Mouse (Mus musculus) MEL (cell line): ENCODE results near the gene Zfp384. TPM values are rescaled to one million over a fixed set of nuclear protein-coding genes. Genes with fewer than 3 reads are reported as not detected.

ENCODE experiments used
- DNase-seq: peaks from one replicate; pipeline ENCODE4 v3.0.0; 2011; ENCODE audit warnings: low read depth, low spot score
- H3K27ac ChIP-seq: 2 replicates; pipeline ENCODE4 v1.5.1; 2012; ENCODE audit warnings: low read depth, mild to moderate bottlenecking, control low read depth, low read length, moderate library complexity; ENCODE audit not compliant: control insufficient read depth
- H3K27me3 ChIP-seq, 2 experiments: fragments of 150-350 bp in 1 of 2; sonication (generic) in 1 of 2; 2 replicates each; pipeline ENCODE4 v1.6.1; 2012; ENCODE audit warnings: low read length in 2 of 2, mild to moderate bottlenecking in 2 of 2, improper control_type of control experiment in 1 of 2, moderate library complexity in 1 of 2; ENCODE audit not compliant: insufficient read depth in 2 of 2, control insufficient read depth in 1 of 2
- H3K36me3 ChIP-seq, 2 experiments: 2 replicates each; pipeline ENCODE4 v1.6.1; 2012 to 2014; ENCODE audit warnings: low read length in 2 of 2, improper control_type of control experiment in 1 of 2, inconsistent platforms in 1 of 2, mild to moderate bottlenecking in 1 of 2; ENCODE audit not compliant: insufficient read depth in 2 of 2, control insufficient read depth in 1 of 2
- H3K4me1 ChIP-seq, 2 experiments: fragments of 150-350 bp in 1 of 2; sonication (generic) in 1 of 2; 2 replicates each; pipeline ENCODE4 v1.6.1; 2012; ENCODE audit warnings: low read length in 2 of 2, improper control_type of control experiment in 1 of 2, mild to moderate bottlenecking in 1 of 2; ENCODE audit not compliant: insufficient read depth in 2 of 2, control insufficient read depth in 1 of 2
- H3K4me3 ChIP-seq, 2 experiments: fragments of 150-350 bp in 1 of 2; sonication (generic) in 1 of 2; 2 replicates each; pipeline ENCODE4 v1.5.1; 2012; ENCODE audit warnings: low read depth in 2 of 2, low read length in 2 of 2, mild to moderate bottlenecking in 2 of 2, moderate library complexity in 2 of 2, control low read depth in 1 of 2, improper control_type of control experiment in 1 of 2; ENCODE audit not compliant: control insufficient read depth in 1 of 2, insufficient read depth in 1 of 2
- H3K79me2 ChIP-seq: 2 replicates; pipeline ENCODE4 v1.6.1; 2012; ENCODE audit warnings: mild to moderate bottlenecking, low read length, moderate library complexity; ENCODE audit not compliant: control insufficient read depth, poor library complexity, insufficient read depth
- H3K9ac ChIP-seq: 2 replicates; pipeline ENCODE4 v1.6.1; 2012; ENCODE audit warnings: low read depth, mild to moderate bottlenecking, control low read depth, low read length, moderate library complexity; ENCODE audit not compliant: control insufficient read depth, poor library complexity, severe bottlenecking
- H3K9me3 ChIP-seq: fragments of 150-350 bp; sonication (generic); replicated peaks from 2 replicates; pipeline ENCODE4 v1.6.1; 2012; ENCODE audit warnings: mild to moderate bottlenecking, low read length, improper control_type of control experiment, moderate library complexity; ENCODE audit not compliant: insufficient read depth
- BHLHE40 ChIP-seq: IDR thresholded peaks from 2 replicates; pipeline ENCODE4 v1.6.1; 2012; ENCODE audit warnings: low read depth, mild to moderate bottlenecking, inconsistent platforms, low read length, improper control_type of control experiment, borderline replicate concordance
- CHD1 ChIP-seq: IDR thresholded peaks from 2 replicates; pipeline ENCODE4 v1.6.1; 2012; ENCODE audit warnings: low read depth, mild to moderate bottlenecking, inconsistent platforms, low read length, improper control_type of control experiment
- E2F4 ChIP-seq: IDR thresholded peaks from 2 replicates; pipeline ENCODE4 v1.6.1; 2011; ENCODE audit warnings: low read depth, low read length, improper control_type of control experiment, borderline replicate concordance
- GABPA ChIP-seq: IDR thresholded peaks from 2 replicates; pipeline ENCODE4 v1.6.1; 2012; ENCODE audit warnings: low read depth, mild to moderate bottlenecking, inconsistent platforms, low read length, improper control_type of control experiment, moderate library complexity
- GATA1 ChIP-seq: IDR thresholded peaks from 2 replicates; pipeline ENCODE4 v1.6.1; 2011; ENCODE audit warnings: low read depth, low read length, improper control_type of control experiment
- HCFC1 ChIP-seq: IDR thresholded peaks from 2 replicates; pipeline ENCODE4 v1.6.1; 2012; ENCODE audit warnings: low read depth, mild to moderate bottlenecking, inconsistent platforms, low read length, improper control_type of control experiment, moderate library complexity
- JUND ChIP-seq: IDR thresholded peaks from 2 replicates; pipeline ENCODE4 v1.6.1; 2011; ENCODE audit warnings: low read depth, mild to moderate bottlenecking, improper control_type of control experiment, low read length
- MEF2A ChIP-seq: IDR thresholded peaks from 2 replicates; pipeline ENCODE4 v1.6.1; 2014; ENCODE audit warnings: low read depth, mild to moderate bottlenecking, inconsistent platforms, low read length, improper control_type of control experiment; ENCODE audit not compliant: poor library complexity, insufficient replicate concordance, severe bottlenecking; ENCODE audit errors: extremely low read depth
- MXI1 ChIP-seq: IDR thresholded peaks from 2 replicates; pipeline ENCODE4 v1.6.1; 2011; ENCODE audit warnings: mild to moderate bottlenecking, low read depth, low read length, improper control_type of control experiment
- MYC ChIP-seq: IDR thresholded peaks from 2 replicates; pipeline ENCODE4 v1.6.1; 2011; ENCODE audit warnings: low read depth, mild to moderate bottlenecking, low read length, improper control_type of control experiment, moderate library complexity
- NRF1 ChIP-seq: IDR thresholded peaks from 2 replicates; pipeline ENCODE4 v1.6.1; 2014; ENCODE audit warnings: low read depth, mild to moderate bottlenecking, inconsistent platforms, low read length, improper control_type of control experiment, moderate library complexity; ENCODE audit not compliant: poor library complexity, insufficient read depth, severe bottlenecking
- POLR2AphosphoS2 ChIP-seq: IDR thresholded peaks from 2 replicates; pipeline ENCODE4 v1.6.1; 2011; ENCODE audit warnings: low read length, improper control_type of control experiment
- RCOR1 ChIP-seq: IDR thresholded peaks from 2 replicates; pipeline ENCODE4 v1.6.1; 2012; ENCODE audit warnings: low read depth, mild to moderate bottlenecking, inconsistent platforms, low read length, improper control_type of control experiment
- SIN3A ChIP-seq: IDR thresholded peaks from 2 replicates; pipeline ENCODE4 v1.6.1; 2012; ENCODE audit warnings: low read length, improper control_type of control experiment, inconsistent platforms
- SMC3 ChIP-seq: IDR thresholded peaks from 2 replicates; pipeline ENCODE4 v1.6.1; 2011; ENCODE audit warnings: low read depth, low read length, improper control_type of control experiment
- TAL1 ChIP-seq: IDR thresholded peaks from 2 replicates; pipeline ENCODE4 v1.6.1; 2012; ENCODE audit warnings: mild to moderate bottlenecking, inconsistent platforms, low read length, moderate library complexity, mixed read lengths
- UBTF ChIP-seq: IDR thresholded peaks from 2 replicates; pipeline ENCODE4 v1.6.1; 2012; ENCODE audit warnings: low read depth, mild to moderate bottlenecking, inconsistent platforms, low read length, improper control_type of control experiment, moderate library complexity, borderline replicate concordance; ENCODE audit not compliant: insufficient read depth
- USF2 ChIP-seq, 2 experiments: IDR thresholded peaks; 2 replicates each; pipeline ENCODE4 v1.6.1; 2011 to 2012; ENCODE audit warnings: improper control_type of control experiment in 2 of 2, low read length in 2 of 2, borderline replicate concordance in 1 of 2, inconsistent platforms in 1 of 2, low read depth in 1 of 2, mild to moderate bottlenecking in 1 of 2; ENCODE audit not compliant: insufficient read depth in 1 of 2
- ZMIZ1 ChIP-seq: IDR thresholded peaks from 2 replicates; pipeline ENCODE4 v1.6.1; 2012; ENCODE audit warnings: low read depth, mild to moderate bottlenecking, inconsistent platforms, low read length, improper control_type of control experiment, moderate library complexity
- polyA plus RNA-seq, 2 experiments: library from polyadenylated mRNA; stranded (reverse) in 1 of 2; unstranded in 1 of 2; fragments of >175 nt in 1 of 2; fragments of >200 nt in 1 of 2; gene quantifications; 2 replicates each; pipeline versions ENCODE4 v1.2.1 to v1.2.4; 2012; ENCODE audit warnings: low replicate concordance in 2 of 2, low read depth in 1 of 2; ENCODE audit not compliant: insufficient read length in 2 of 2, insufficient read depth in 1 of 2, missing spikeins in 1 of 2
- total RNA-seq: library from RNA; depleted of rRNA; stranded (reverse); fragments of 300-350 nt; gene quantifications from 2 replicates; pipeline ENCODE4 v1.2.3, GENCODE M21; 2012

Gene Zfp384
- total and polyA plus RNA-seq, 3 experiments = 19.5 to 57.4 TPM; not detected in 1

DNA sequence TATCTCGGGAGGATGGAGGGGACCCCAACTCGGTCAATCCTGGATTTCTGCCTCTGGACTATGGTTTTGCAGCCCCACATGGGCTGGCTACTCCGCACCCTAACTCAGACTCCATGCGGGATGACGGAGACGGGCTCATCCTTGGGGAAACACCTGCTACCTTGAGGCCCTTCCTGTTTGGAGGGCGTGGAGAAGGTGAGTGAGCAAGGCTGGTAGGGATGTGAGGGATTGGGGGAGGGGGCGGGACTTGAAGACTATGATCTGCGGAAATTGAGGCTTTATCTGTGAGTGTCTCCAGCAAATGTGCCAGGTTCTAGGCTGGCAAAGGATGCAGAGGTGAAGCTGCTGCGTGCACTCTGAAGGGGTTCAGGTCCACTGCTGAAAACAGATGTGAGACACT lies 9.4 kb upstream of the Zfp384 start:
- Histone ChIP-seq H3K4me3 (no peak overlapping the region), H3K9me3 (no peaks in the 10 kb centered on the region), H3K27me3 (no peaks in the 10 kb centered on the region), H3K4me1 (peaks cover 0 to 3% of the 10 kb centered on the region in 2 experiments; a peak in 1 of 4 replicates), H3K9ac (no peak overlapping the region), H3K36me3 (no peaks in the 10 kb centered on the region), H3K27ac (no peak overlapping the region), H3K79me2 (no peaks in the 10 kb centered on the region)
- DNase-seq = no peak
- no peak for TF ChIP-seq TAL1
- TF ChIP-seq GABPA = no peak
- no peak for TF ChIP-seq USF2 (IDR thresholded peaks at IDR 0.05; ENCODE audit: borderline replicate concordance in 1 of 2, insufficient read depth in 1 of 2, low read depth in 1 of 2, low read length in 2 of 2)
- TF ChIP-seq E2F4 = no peak
- no peak for TF ChIP-seq BHLHE40
- TF ChIP-seq GATA1 = no peak
- TF ChIP-seq MYC = no peak
- TF ChIP-seq ZMIZ1 = no peak
- TF ChIP-seq RCOR1 = no peak
- no peak for TF ChIP-seq SMC3
- TF ChIP-seq HCFC1 = no peak

DNA sequence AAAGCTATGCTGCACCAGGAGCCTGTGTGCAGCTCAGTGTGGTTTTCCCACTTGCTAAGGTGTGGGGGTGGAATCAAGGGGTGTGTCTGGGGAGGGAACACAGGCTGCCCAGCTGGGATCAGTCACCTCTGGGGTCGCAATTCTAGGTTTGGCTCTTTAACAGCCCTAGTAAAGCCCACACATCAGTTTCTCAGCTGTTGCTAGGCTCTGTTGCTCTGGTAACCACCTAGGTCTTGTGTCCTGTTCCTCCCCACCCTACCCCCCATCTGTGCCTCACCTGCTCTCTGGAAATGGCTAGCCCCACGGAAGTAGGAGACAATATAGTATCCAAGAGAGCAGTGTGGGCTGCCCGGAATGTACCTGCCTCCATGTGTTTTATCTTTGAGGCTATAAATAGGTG lies 5.2 kb upstream of the Zfp384 start:
- Histone ChIP-seq H3K27me3 (no peaks in the 10 kb centered on the region), H3K27ac (no peak overlapping the region), H3K79me2 (peaks cover 4% of the 10 kb centered on the region; the same call in 1 of the 2 replicates), H3K4me3 (no peak overlapping the region), H3K9me3 (no peaks in the 10 kb centered on the region), H3K36me3 (peaks cover 0 to 17% of the 10 kb centered on the region in 2 experiments; a peak in 2 of 4 replicates), H3K4me1 (peaks cover 3 to 15% of the 10 kb centered on the region in 2 experiments), H3K9ac (no peak overlapping the region)
- DNase-seq = no peak
- no peak for TF ChIP-seq CHD1
- TF ChIP-seq USF2 (IDR thresholded peaks at IDR 0.05; ENCODE audit: borderline replicate concordance in 1 of 2, insufficient read depth in 1 of 2, low read depth in 1 of 2, low read length in 2 of 2) = no peak
- TF ChIP-seq JUND = no peak
- TF ChIP-seq POLR2AphosphoS2 = no peak
- TF ChIP-seq NRF1 = no peak
- TF ChIP-seq SIN3A = no peak
- no peak for TF ChIP-seq UBTF
- TF ChIP-seq MYC = no peak
- TF ChIP-seq GATA1 = no peak
- TF ChIP-seq MEF2A = no peak
- TF ChIP-seq MXI1 = no peak
